Mouse (Mus musculus): ENCODE results near the gene Isy1. TPM values are rescaled to one million over a fixed set of nuclear protein-coding genes. Genes with fewer than 3 reads are reported as not detected.

Isy1 gene
- total RNA-seq, 4 experiments from 2014 or later, result 13.1 to 23.1 (median 18.4) TPM

- peak; percentile 43 to 49 for DNase-seq (ENCODE audit: low spot score in 2 of 2)
Measured at GRCm38 (mm10) chr6:87850155-87850899, 11.7 kb upstream of the Isy1 start.

GRCm38 (mm10) chr6:87849780-87850154 is 11.2 kb upstream of the Isy1 start:
- DNase-seq (ENCODE audit: low spot score in 2 of 2), result no peak

- no peak for DNase-seq (ENCODE audit: low spot score in 2 of 2)
Measured at GRCm38 (mm10) chr6:87846813-87847212, 8.2 kb upstream of the Isy1 start.

GRCm38 (mm10) chr6:87845031-87845695 is 6.6 kb upstream of the Isy1 start:
- DNase-seq (ENCODE audit: low spot score in 2 of 2), result no peak

GRCm38 (mm10) chr6:87842254-87842653 is 3.7 kb upstream of the Isy1 start:
- no peak for DNase-seq (ENCODE audit: low spot score in 2 of 2)

- DNase-seq (ENCODE audit: low spot score in 2 of 2), result no peak
Measured at GRCm38 (mm10) chr6:87841635-87842034, 3.0 kb upstream of the Isy1 start.

GRCm38 (mm10) chr6:87839797-87840341 is 1.3 kb upstream of the Isy1 start:
- no peak for DNase-seq (ENCODE audit: low spot score in 2 of 2)

- no peak for DNase-seq (ENCODE audit: low spot score in 2 of 2)
Measured at GRCm38 (mm10) chr6:87835695-87836094, 2.9 kb downstream of the Isy1 start, which contains the start of gene Gm45140. Gm45140 (minus strand) TSS chr6:87835795.

GRCm38 (mm10) chr6:87820366-87820765 is 18.2 kb downstream of the Isy1 start:
- DNase-seq (ENCODE audit: low spot score in 2 of 2), result no peak

- DNase-seq (ENCODE audit: low spot score in 2 of 2), result no peak
Measured at GRCm38 (mm10) chr6:87814486-87814885, 24.1 kb downstream of the Isy1 start.

- DNase-seq (ENCODE audit: low spot score in 2 of 2), result no peak
Measured at GRCm38 (mm10) chr6:87812656-87813055, 25.9 kb downstream of the Isy1 start.

GRCm38 (mm10) chr6:87811675-87812338 is 26.8 kb downstream of the Isy1 start, which contains the start of gene Rab43:
Rab43 (minus strand) TSS chr6:87812164.
- peak; percentile 92 to 94 for DNase-seq (ENCODE audit: low spot score in 2 of 2)

GRCm38 (mm10) chr6:87810713-87811669 is 27.6 kb downstream of the Isy1 start:
- DNase-seq (ENCODE audit: low spot score in 2 of 2), result peak; percentile 24 to 47

GRCm38 (mm10) chr6:87810311-87810710 is 28.3 kb downstream of the Isy1 start:
- DNase-seq (ENCODE audit: low spot score in 2 of 2), result no peak

GRCm38 (mm10) chr6:87809651-87810161 is 28.9 kb downstream of the Isy1 start:
- DNase-seq (ENCODE audit: low spot score in 2 of 2), result no peak

GRCm38 (mm10) chr6:87809144-87809543 is 29.5 kb downstream of the Isy1 start:
- DNase-seq (ENCODE audit: low spot score in 2 of 2), result no peak

GRCm38 (mm10) chr6:87808521-87808920 is 30.1 kb downstream of the Isy1 start:
- DNase-seq (ENCODE audit: low spot score in 2 of 2), result no peak

GRCm38 (mm10) chr6:87807735-87808440 is 30.7 kb downstream of the Isy1 start:
- DNase-seq (ENCODE audit: low spot score in 2 of 2), result no peak

GRCm38 (mm10) chr6:87806857-87807256 is 31.7 kb downstream of the Isy1 start:
- no peak for DNase-seq (ENCODE audit: low spot score in 2 of 2)

GRCm38 (mm10) chr6:87806028-87806427 is 32.6 kb downstream of the Isy1 start:
- no peak for DNase-seq (ENCODE audit: low spot score in 2 of 2)
